Mouse (Mus musculus) midbrain, postnatal 0 days (tissue): ENCODE results near the gene D630039A03Rik. TPM values are rescaled to one million over a fixed set of nuclear protein-coding genes. Genes with fewer than 3 reads are reported as not detected.

ENCODE experiments used
- ATAC-seq: fragments of 200-750 bp; cut with Nextera tagmentation; 2 replicates; pipeline ENCODE4 v1.8.0; 2017; ENCODE audit warnings: moderate number of reproducible peaks, mild to moderate bottlenecking, moderate TSS enrichment, moderate library complexity; ENCODE audit not compliant: low FRiP score
- DNase-seq: peaks from one replicate; pipeline ENCODE4 v3.0.0-alpha.2; 2015; ENCODE audit warnings: low spot score
- H3K27ac ChIP-seq: fragments of 300-500 bp; sonication (generic); 2 replicates; pipeline ENCODE4 v1.5.1; 2014; ENCODE audit warnings: low read depth, mild to moderate bottlenecking, low read length, mixed read lengths
- H3K27me3 ChIP-seq: fragments of 300-500 bp; sonication (generic); 2 replicates; pipeline ENCODE4 v1.6.1; 2014; ENCODE audit warnings: low read length, control low read depth, mixed read lengths; ENCODE audit not compliant: insufficient read depth
- H3K36me3 ChIP-seq: fragments of 300-500 bp; sonication (generic); 2 replicates; pipeline ENCODE4 v1.6.1; 2014; ENCODE audit warnings: low read length, control low read depth, mixed read lengths; ENCODE audit not compliant: insufficient read depth
- H3K4me1 ChIP-seq: fragments of 300-500 bp; sonication (generic); 2 replicates; pipeline ENCODE4 v1.6.1; 2014; ENCODE audit warnings: mild to moderate bottlenecking, control low read depth, antibody characterized with exemption, low read length, mixed read lengths; ENCODE audit not compliant: insufficient read depth
- H3K4me2 ChIP-seq: fragments of 300-500 bp; sonication (generic); 2 replicates; pipeline ENCODE4 v1.6.1; 2014; ENCODE audit warnings: low read depth, mild to moderate bottlenecking, low read length, mixed read lengths; ENCODE audit not compliant: poor library complexity, severe bottlenecking
- H3K4me3 ChIP-seq: fragments of 300-500 bp; sonication (generic); 2 replicates; pipeline ENCODE4 v1.5.1; 2014; ENCODE audit warnings: low read depth, mild to moderate bottlenecking, low read length, moderate library complexity
- H3K9ac ChIP-seq: fragments of 300-500 bp; sonication (generic); replicated peaks from 2 replicates; pipeline ENCODE4 v1.6.1; 2014; ENCODE audit warnings: mild to moderate bottlenecking, low read length, moderate library complexity, mixed read lengths; ENCODE audit not compliant: poor library complexity, severe bottlenecking
- H3K9me3 ChIP-seq: fragments of 300-500 bp; sonication (generic); 2 replicates; pipeline ENCODE4 v1.6.1; 2016; ENCODE audit warnings: low read length, control low read depth
- CTCF ChIP-seq: IDR thresholded peaks from 2 replicates; pipeline ENCODE4 v1.5.1; 2016; ENCODE audit warnings: antibody characterized with exemption, mild to moderate bottlenecking
- WGBS: fragments of 180-500 bp; shearing (Covaris S2); extraction: QIAGEN DNeasy Blood & Tissue Kit; methylation state at CpG from one replicate; pipeline ENCODE4 v1.1.7; 2014; 5-methylcytosine and 5-hydroxymethylcytosine counted together
- polyA plus RNA-seq: library from polyadenylated mRNA; unstranded; fragments of >200 nt; fragmentation: Nextera tagmentation; extraction: Ambion mirVana; gene quantifications from 2 replicates; pipeline ENCODE4 v1.2.1, GENCODE M21; 2015
- total RNA-seq: library from RNA; depleted of rRNA; stranded (reverse); fragments of >200 nt; gene quantifications from 2 replicates; pipeline ENCODE4 v1.2.3, GENCODE M21; 2014

The D630039A03Rik gene
- total and polyA plus RNA-seq, 2 experiments from 2014 or later = 0.10 to 0.27 TPM

- 18% methylated on average over 6 of the region's 6 CpGs for WGBS
- ATAC-seq (0 out of 2 replicates have a peak, but pooled peaks have one; percentile 31), DNase-seq (peak; percentile 79)
Measured at GRCm38 (mm10) chr4:57879804-57880357, 36.2 kb downstream of the D630039A03Rik start.

GRCm38 (mm10) chr4:57879137-57879536, 37.0 kb downstream of the D630039A03Rik start:
- no peak for TF ChIP-seq CTCF
- DNase-seq = no peak
- H3K4me2 ChIP-seq = no peak overlapping the region
- H3K4me1 ChIP-seq = no peaks in the 10 kb centered on the region
- H3K9me3 ChIP-seq = no peaks in the 10 kb centered on the region
- no peak for ATAC-seq
- H3K4me3 ChIP-seq = no peak overlapping the region
- no peak overlapping the region for H3K27ac ChIP-seq
- no peaks in the 10 kb centered on the region for H3K36me3 ChIP-seq
- no peaks in the 10 kb centered on the region for H3K27me3 ChIP-seq
- no peak overlapping the region for H3K9ac ChIP-seq
- WGBS = 93% methylated on average over 5 of the region's 5 CpGs

More at GRCm38 (mm10) chr4:57879804-57880357, 36.2 kb downstream of the D630039A03Rik start:
- Histone ChIP-seq H3K27me3 (no peaks in the 10 kb centered on the region), H3K36me3 (no peaks in the 10 kb centered on the region), H3K4me3 (no peak overlapping the region), H3K9ac (no peak overlapping the region), H3K9me3 (no peaks in the 10 kb centered on the region), H3K4me2 (no peak overlapping the region), H3K27ac (no peak overlapping the region), H3K4me1 (no peaks in the 10 kb centered on the region)
- peak; percentile 90 for TF ChIP-seq CTCF

- Histone ChIP-seq H3K4me3 (no peak overlapping the region), H3K36me3 (no peaks in the 10 kb centered on the region), H3K9ac (no peak overlapping the region), H3K27me3 (no peaks in the 10 kb centered on the region), H3K27ac (no peak overlapping the region), H3K4me2 (no peak overlapping the region), H3K9me3 (no peaks in the 10 kb centered on the region), H3K4me1 (0 out of 2 replicates have a peak, but pooled peaks cover 3% of the 10 kb centered on the region)
- peak; percentile 51 for DNase-seq
- no peak for TF ChIP-seq CTCF
- 37% methylated on average over 10 of the region's 10 CpGs for WGBS
- ATAC-seq = no peak
Measured at GRCm38 (mm10) chr4:57867454-57867853, 48.6 kb downstream of the D630039A03Rik start.

- no peak overlapping the region for H3K4me3 ChIP-seq
- 66% methylated on average over 9 of the region's 9 CpGs for WGBS
- H3K9ac ChIP-seq = 0 out of 2 replicates have a peak overlapping the region, but pooled peaks have one; percentile 13
- H3K4me2 ChIP-seq = no peak overlapping the region
- no peaks in the 10 kb centered on the region for H3K9me3 ChIP-seq
- DNase-seq (no peak), ATAC-seq (no peak)
- no peak for TF ChIP-seq CTCF
- H3K36me3 ChIP-seq = no peaks in the 10 kb centered on the region
- 0 out of 2 replicates have a peak overlapping the region, but pooled peaks have one; percentile 12 for H3K27ac ChIP-seq
- no peaks in the 10 kb centered on the region for H3K27me3 ChIP-seq
- 0 out of 2 replicates have a peak, but pooled peaks cover 3% of the 10 kb centered on the region for H3K4me1 ChIP-seq
Measured at GRCm38 (mm10) chr4:57866990-57867389, 49.1 kb downstream of the D630039A03Rik start.

- Histone ChIP-seq H3K36me3 (no peaks in the 10 kb centered on the region), H3K4me3 (no peak overlapping the region), H3K4me2 (no peak overlapping the region), H3K9me3 (no peaks in the 10 kb centered on the region), H3K27ac (no peak overlapping the region), H3K27me3 (no peaks in the 10 kb centered on the region), H3K9ac (no peak overlapping the region), H3K4me1 (0 out of 2 replicates have a peak, but pooled peaks cover 3% of the 10 kb centered on the region)
- 8% methylated on average over 2 of the region's 2 CpGs for WGBS
- no peak for ATAC-seq
- no peak for TF ChIP-seq CTCF
- no peak for DNase-seq
Measured at GRCm38 (mm10) chr4:57866088-57866487, 50.0 kb downstream of the D630039A03Rik start.

- Histone ChIP-seq H3K4me3 (no peak overlapping the region), H3K9me3 (no peaks in the 10 kb centered on the region), H3K4me1 (0 out of 2 replicates have a peak, but pooled peaks cover 3% of the 10 kb centered on the region), H3K4me2 (no peak overlapping the region), H3K9ac (no peak overlapping the region), H3K27ac (no peak overlapping the region), H3K27me3 (no peaks in the 10 kb centered on the region), H3K36me3 (no peaks in the 10 kb centered on the region)
- no peak for TF ChIP-seq CTCF
- DNase-seq (no peak), ATAC-seq (no peak)
- WGBS = 83% methylated on average over 9 of the region's 9 CpGs
Measured at GRCm38 (mm10) chr4:57862269-57862986, 53.7 kb downstream of the D630039A03Rik start.
